Mouse (Mus musculus) G1E (cell line): Measurements from ENCODE around the gene Scaf1. TPM values are rescaled to one million over a fixed set of nuclear protein-coding genes. Genes with fewer than 3 reads are reported as not detected.

Source experiments
- ATAC-seq: 2 replicates; pipeline ENCODE4 v1.8.0; 2016; ENCODE audit warnings: mild to moderate bottlenecking; ENCODE audit not compliant: insufficient number of reproducible peaks, poor library complexity, low FRiP score, severe bottlenecking; ENCODE audit errors: extremely low read depth
- DNase-seq: peaks from one replicate; pipeline ENCODE4 v3.0.0; 2012; ENCODE audit warnings: low spot score
- H3K27me3 ChIP-seq: 2 replicates; pipeline ENCODE4 v1.6.1; 2012; ENCODE audit warnings: mild to moderate bottlenecking, low read length, inconsistent platforms; ENCODE audit not compliant: insufficient read depth
- H3K36me3 ChIP-seq: replicated peaks from 2 replicates; pipeline ENCODE3; 2012; ENCODE audit warnings: mild to moderate bottlenecking, inconsistent platforms
- H3K4me1 ChIP-seq: 2 replicates; pipeline ENCODE4 v1.6.1; 2012; ENCODE audit warnings: low read depth, low read length, inconsistent platforms, mixed read lengths; ENCODE audit not compliant: insufficient read depth
- H3K4me3 ChIP-seq: 2 replicates; pipeline ENCODE4 v1.5.1; 2012; ENCODE audit warnings: low read depth, mild to moderate bottlenecking, inconsistent platforms, low read length, moderate library complexity, mixed read lengths
- H3K9me3 ChIP-seq: replicated peaks from 2 replicates; pipeline ENCODE4 v1.6.1; 2012; ENCODE audit warnings: inconsistent platforms
- CTCF ChIP-seq: IDR thresholded peaks from 2 replicates; pipeline ENCODE4 v1.5.1; 2012; ENCODE audit warnings: low read depth, low read length, inconsistent platforms, mixed read lengths
- GATA1 ChIP-seq: IDR thresholded peaks from 2 replicates; pipeline ENCODE4 v1.6.1; 2012; ENCODE audit warnings: borderline replicate concordance, low read length, inconsistent platforms, mixed read lengths
- GATA2 ChIP-seq: IDR thresholded peaks from 2 replicates; pipeline ENCODE4 v1.6.1; 2012; ENCODE audit warnings: low read depth, low read length, inconsistent platforms, borderline replicate concordance
- POLR2AphosphoS5 ChIP-seq: IDR thresholded peaks from 2 replicates; pipeline ENCODE4 v1.6.1; 2012; ENCODE audit warnings: low read depth, low read length, inconsistent platforms; ENCODE audit not compliant: insufficient replicate concordance
- TAL1 ChIP-seq: conservative IDR thresholded peaks from 2 replicates; pipeline ENCODE4 v1.6.1; 2012; ENCODE audit warnings: low read depth, low read length, inconsistent platforms, mixed read lengths
- polyA plus RNA-seq: library from polyadenylated mRNA; stranded (reverse); fragments of >175 nt; gene quantifications from 2 replicates; pipeline ENCODE4 v1.2.3, GENCODE M21; 2012
- total RNA-seq, 2 experiments: library from RNA; stranded (forward) in 1 of 2; stranded (reverse) in 1 of 2; fragments of 200-1000 nt in 1 of 2; fragments of >200 nt in 1 of 2; fragmentation: Nextera tagmentation in 1 of 2; gene quantifications; 2 replicates each; pipeline ENCODE4 v1.2.3; 2014 to 2017

Scaf1 gene
- total and polyA plus RNA-seq, 3 experiments, result 13.5 to 203 (median 111) TPM

DNA sequence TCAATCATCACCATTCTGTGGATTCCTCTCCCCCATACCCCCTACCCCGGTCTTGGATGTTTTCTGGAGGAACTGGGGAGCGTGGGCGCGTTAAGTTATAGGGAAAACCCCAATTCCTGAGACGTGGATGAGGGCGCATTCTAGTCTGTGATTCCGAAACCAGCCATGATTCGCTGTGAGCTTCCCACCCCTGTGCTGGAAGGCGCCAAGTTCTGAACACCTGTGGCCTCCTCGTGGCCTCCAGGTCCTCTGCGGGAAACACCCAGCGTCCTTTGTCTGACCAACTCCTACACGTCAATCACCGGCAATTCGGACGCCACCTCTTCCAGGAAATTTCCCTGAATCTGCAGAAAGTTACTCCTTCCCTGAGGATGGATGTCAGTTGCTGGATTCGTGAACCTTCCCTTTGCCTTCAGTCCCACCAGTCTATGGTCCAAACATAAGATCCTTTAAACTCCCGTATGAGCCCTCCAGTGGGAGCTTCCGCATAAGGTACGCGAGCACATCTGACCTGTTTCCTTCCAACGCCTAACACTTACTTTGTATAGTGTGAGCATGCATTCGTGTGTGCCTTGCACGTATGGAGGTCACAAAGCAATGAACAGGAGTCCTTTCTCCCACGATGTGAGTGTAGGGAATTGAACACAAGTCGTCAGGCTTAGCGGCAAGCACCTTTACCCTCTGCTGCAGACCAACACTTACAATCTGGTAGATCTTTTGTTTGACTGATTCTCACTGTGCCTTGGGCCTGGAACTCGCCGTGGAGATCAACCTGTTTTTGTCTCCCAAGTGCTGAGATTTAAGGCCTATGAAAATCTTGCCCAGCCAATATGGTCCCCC, 29.1 kb downstream of the Scaf1 start:
- Histone ChIP-seq H3K4me3 (peak overlapping the region; percentile 77), H3K4me1 (peaks cover 59% of the 10 kb centered on the region), H3K36me3 (peaks cover 68% of the 10 kb centered on the region), H3K9me3 (no peaks in the 10 kb centered on the region), H3K27me3 (no peaks in the 10 kb centered on the region)
- no peak for TF ChIP-seq CTCF
- no peak for TF ChIP-seq GATA2
- no peak for TF ChIP-seq TAL1
- no peak for TF ChIP-seq GATA1
- TF ChIP-seq POLR2AphosphoS5, result 0 out of 2 replicates have a peak, but pooled peaks have one; percentile 37
- ATAC-seq, result no peak
- DNase-seq, result no peak

DNA sequence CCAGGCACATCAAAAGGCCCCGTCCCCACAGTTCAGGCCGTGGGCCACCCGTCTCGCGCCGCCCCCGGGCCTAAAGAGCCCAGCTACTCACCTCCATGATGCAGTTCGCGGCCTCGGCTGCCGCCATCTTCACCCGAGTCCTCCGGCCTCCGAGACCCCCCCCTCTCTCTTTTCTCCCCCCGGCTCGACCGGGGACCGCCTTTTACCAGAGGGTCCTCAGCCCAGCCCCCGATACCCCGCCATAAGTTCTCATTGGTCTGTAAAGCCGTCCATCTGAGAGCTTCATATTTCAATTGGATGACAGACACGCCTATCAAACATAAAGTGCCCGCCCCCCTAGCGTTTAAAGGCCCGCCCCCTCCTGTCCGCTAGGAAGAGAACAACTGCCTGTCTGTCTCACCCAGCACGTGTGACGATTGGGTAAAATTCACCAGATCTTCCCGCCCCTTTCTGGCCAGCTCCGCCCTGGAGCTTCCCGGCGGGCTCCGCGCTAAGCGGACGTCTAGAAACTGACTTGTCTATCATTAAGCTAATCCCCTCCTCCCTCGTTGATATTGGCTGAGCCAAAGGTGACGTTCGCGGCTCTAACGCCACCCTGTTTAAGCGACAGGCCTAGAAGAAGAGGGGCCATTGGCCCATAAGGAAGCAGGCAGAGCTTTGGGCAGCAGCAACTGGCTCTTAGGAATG, 29.8 kb downstream of the Scaf1 start, which contains the start of gene Prmt1:
TSS of gene Prmt1 (minus strand) at position 377 of the 687 bp plus-strand sequence.
- TF ChIP-seq GATA1 (no peak), CTCF (no peak), GATA2 (no peak), TAL1 (no peak), POLR2AphosphoS5 (no peak)
- Histone ChIP-seq H3K4me1 (peaks cover 64% of the 10 kb centered on the region), H3K27me3 (no peaks in the 10 kb centered on the region), H3K9me3 (no peaks in the 10 kb centered on the region), H3K4me3 (peak within 1 kb of the TSS; percentile 98), H3K36me3 (peaks cover 68% of the 10 kb centered on the region)
- peak; percentile 89 for ATAC-seq
- peak; percentile 99 for DNase-seq

DNA sequence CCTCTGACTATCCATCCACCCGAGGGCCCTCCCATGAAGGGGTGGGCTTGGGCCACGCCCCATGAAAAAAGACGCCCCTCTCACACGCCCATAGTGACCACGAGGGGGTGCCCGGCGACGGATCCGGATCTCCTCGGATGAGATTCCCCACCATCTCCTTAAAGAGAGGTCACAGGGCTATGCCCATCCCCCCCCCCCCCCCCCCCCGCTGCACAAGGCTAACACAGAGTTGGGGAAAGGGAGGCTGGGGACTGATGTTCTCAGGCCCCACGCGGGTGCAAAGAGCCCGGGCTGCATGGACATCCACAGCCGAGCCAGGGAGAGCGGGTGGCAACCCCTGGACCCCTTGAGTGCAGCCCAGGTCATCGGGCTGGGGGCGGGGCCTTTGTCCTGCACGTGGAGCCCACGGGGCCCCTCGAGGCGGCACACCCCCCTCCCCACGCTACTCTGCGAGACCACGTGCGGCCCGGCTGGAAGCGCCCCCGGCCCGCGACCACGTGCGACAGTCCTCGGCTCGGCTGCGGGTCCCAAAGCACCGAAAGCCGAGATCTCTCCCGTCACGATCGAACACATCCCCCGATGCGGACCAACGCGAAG, 30.5 kb downstream of the Scaf1 start:
- Histone ChIP-seq H3K27me3 (no peaks in the 10 kb centered on the region), H3K4me1 (peaks cover 64% of the 10 kb centered on the region), H3K9me3 (no peaks in the 10 kb centered on the region), H3K36me3 (peaks cover 68% of the 10 kb centered on the region), H3K4me3 (peak overlapping the region; percentile 98)
- TF ChIP-seq POLR2AphosphoS5, result no peak
- ATAC-seq (no peak), DNase-seq (peak; percentile 72)

DNA sequence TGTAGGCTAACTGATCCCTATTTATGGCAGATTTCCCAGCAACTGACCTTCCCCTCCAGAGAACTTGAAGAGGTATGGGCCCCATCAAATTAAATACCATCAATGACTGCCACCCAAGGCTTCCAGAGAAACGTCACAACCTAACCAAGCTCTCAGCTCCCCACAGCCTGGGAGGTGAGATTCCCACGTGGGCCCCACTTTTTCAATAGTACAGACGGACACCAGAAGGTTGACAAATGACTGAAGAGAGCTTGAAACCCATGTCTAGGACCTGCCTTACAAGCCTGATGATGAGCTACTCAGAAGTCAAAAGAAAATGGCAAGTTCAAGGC, 31.4 kb downstream of the Scaf1 start:
- Histone ChIP-seq H3K27me3 (no peaks in the 10 kb centered on the region), H3K4me3 (peak overlapping the region; percentile 98), H3K9me3 (no peaks in the 10 kb centered on the region), H3K36me3 (peaks cover 69% of the 10 kb centered on the region), H3K4me1 (peaks cover 64% of the 10 kb centered on the region)
- no peak for TF ChIP-seq CTCF
- TF ChIP-seq TAL1, result no peak
- no peak for TF ChIP-seq POLR2AphosphoS5
- TF ChIP-seq GATA2, result no peak
- no peak for TF ChIP-seq GATA1
- no peak for ATAC-seq
- no peak for DNase-seq

DNA sequence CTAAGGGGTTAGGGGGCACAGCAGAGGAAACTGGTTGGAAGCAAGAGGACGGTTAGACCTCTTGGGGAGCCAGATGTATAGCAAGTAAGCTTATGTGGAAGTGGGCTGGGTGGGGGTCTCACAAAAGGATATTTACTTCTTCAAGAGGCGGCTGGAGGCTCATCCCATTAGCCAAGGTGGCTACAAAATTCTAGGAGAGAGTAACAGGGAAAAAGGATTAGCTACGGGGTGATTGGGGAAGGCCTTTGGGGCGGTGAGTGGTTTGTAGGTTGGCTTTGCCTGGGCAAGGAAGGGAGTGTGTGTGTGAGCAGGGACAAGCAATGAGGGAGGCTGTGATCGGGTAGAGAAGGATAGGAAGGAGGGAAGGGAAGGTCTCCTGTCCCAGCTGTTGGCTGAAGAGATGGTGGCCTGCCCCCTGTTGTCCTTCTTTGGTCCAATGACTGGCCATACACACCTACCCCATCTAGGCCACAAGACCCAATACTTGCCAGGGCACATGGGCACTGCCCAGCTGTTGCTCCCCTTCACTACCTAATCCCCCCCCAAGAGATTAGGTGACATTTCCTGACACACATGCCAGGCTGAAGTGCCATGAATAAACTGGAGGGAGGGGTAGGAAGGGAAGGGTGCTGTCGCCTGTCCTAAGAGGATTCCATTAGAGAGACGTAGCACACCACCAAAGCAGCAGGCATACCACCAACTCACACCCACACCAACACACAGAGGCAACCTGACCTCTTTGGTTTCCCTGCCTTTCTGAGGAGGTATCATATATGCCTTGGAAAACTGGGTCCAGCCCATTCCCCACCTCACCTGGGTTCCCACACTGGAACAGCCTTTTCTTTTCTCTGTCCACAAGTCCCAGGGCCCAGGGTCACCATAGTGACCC, 32.0 kb downstream of the Scaf1 start:
- ATAC-seq (no peak), DNase-seq (no peak)
- H3K4me1 ChIP-seq, result peaks cover 65% of the 10 kb centered on the region
- H3K36me3 ChIP-seq, result peaks cover 69% of the 10 kb centered on the region
- peak overlapping the region; percentile 98; the same call in 1 of the 2 replicates for H3K4me3 ChIP-seq
- no peaks in the 10 kb centered on the region for H3K9me3 ChIP-seq
- H3K27me3 ChIP-seq, result no peaks in the 10 kb centered on the region
- TF ChIP-seq CTCF (no peak), TAL1 (no peak), GATA1 (no peak), POLR2AphosphoS5 (no peak), GATA2 (no peak)

GRCm38 (mm10) chr7:44983085-44983484, 33.1 kb downstream of the Scaf1 start:
- H3K27me3 ChIP-seq, result no peaks in the 10 kb centered on the region
- DNase-seq (peak; percentile 68), ATAC-seq (no peak)
- H3K4me3 ChIP-seq, result no peak overlapping the region
- TF ChIP-seq CTCF, result peak; percentile 97
- TF ChIP-seq POLR2AphosphoS5, result no peak
- TF ChIP-seq GATA2, result no peak
- no peak for TF ChIP-seq TAL1
- TF ChIP-seq GATA1, result no peak
- H3K9me3 ChIP-seq, result no peaks in the 10 kb centered on the region
- H3K36me3 ChIP-seq, result peaks cover 73% of the 10 kb centered on the region
- peaks cover 64% of the 10 kb centered on the region for H3K4me1 ChIP-seq
